8 mouse cellular contexts compared by ENCODE assay signal in the genomic region with DNA sequence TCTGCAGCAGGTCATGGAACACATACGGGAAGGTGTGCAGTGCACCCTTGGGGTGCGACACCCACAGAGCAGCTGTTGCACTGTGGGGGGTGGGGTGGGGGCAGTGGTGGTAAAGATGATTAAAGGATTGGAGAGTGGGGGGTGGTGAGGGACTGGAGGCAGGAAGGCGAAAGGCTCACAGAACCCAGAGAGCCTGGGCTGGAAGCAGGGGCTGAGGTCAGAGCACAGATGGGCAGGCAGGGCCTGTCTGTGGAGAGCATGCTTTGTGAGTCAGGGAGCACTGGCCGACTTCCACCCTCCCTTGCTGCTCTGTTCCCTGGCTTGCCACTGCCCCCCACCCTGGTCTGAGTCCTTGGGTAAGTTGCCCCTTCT. TPM values are rescaled to one million over a fixed set of nuclear protein-coding genes. Genes with fewer than 3 reads are reported as not detected.
DNase-seq lines count a peak whose midpoint lies in the region; ATAC-seq and TF ChIP-seq lines count a peak whose summit lies in the region.

No protein-coding gene starts in this region.

- no peaks in the 10 kb centered on the region for H3K9me3 ChIP-seq in forebrain, embryonic 14.5 days (replicated peaks; ENCODE audit: control insufficient read depth, low read length)
- no peaks in the 10 kb centered on the region for H3K9me3 ChIP-seq in hindbrain, embryonic 15.5 days

- peaks cover 72% of the 10 kb centered on the region for H3K79me2 ChIP-seq in liver, adult 2 months (ENCODE audit: control insufficient read depth, insufficient read depth, low read length)

- ATAC-seq in forebrain, embryonic 14.5 days = no peak
- no peak for ATAC-seq in hindbrain, embryonic 15.5 days (ENCODE audit: low FRiP score, low read depth)

- no peak for DNase-seq in liver, adult 2 months (ENCODE audit: extremely low read depth, low read depth, low spot score)
- DNase-seq in liver = no peak
- peak; percentile 67 for DNase-seq in adrenal gland, postnatal 14 days
- no peak for DNase-seq in forebrain, embryonic 14.5 days (ENCODE audit: low spot score)
- DNase-seq in naive thymus-derived CD4-positive, alpha-beta T cell, adult 2 months (ENCODE audit: low read depth) = peak; percentile 50
- no peak for DNase-seq in left cerebral cortex, adult 11 months (ENCODE audit: low spot score)
- DNase-seq in left cerebral cortex, postnatal 10 days (ENCODE audit: extremely low spot score in 1 of 2, low spot score in 2 of 2) = no peak

- H3K4me2 ChIP-seq in forebrain, embryonic 14.5 days (ENCODE audit: low read length) = peak overlapping the region; percentile 96
- peak overlapping the region; percentile 91 for H3K4me2 ChIP-seq in hindbrain, embryonic 15.5 days

- H3K4me1 ChIP-seq in liver, adult 2 months (ENCODE audit: control insufficient read depth, insufficient read depth, low read length) = peaks cover 58% of the 10 kb centered on the region
- peaks cover 58% of the 10 kb centered on the region for H3K4me1 ChIP-seq in forebrain, embryonic 14.5 days (ENCODE audit: control insufficient read depth, insufficient read depth, low read length)
- H3K4me1 ChIP-seq in hindbrain, embryonic 15.5 days (replicated peaks) = peaks cover 77% of the 10 kb centered on the region

- TF ChIP-seq POLR2A in liver, adult 2 months (IDR thresholded peaks at IDR 0.05; ENCODE audit: extremely low read depth, insufficient read depth, low read length) = no peak

- WGBS in liver, adult 2 months = 12% methylated on average over 4 of the region's 4 CpGs
- 42% methylated on average over 4 of the region's 4 CpGs for WGBS in forebrain, embryonic 14.5 days
- 22% methylated on average over 4 of the region's 4 CpGs for WGBS in hindbrain, embryonic 15.5 days

- peak overlapping the region; percentile 76 for H3K27ac ChIP-seq in liver, adult 2 months (replicated peaks; ENCODE audit: insufficient read depth, low read depth, low read length)
- no peak overlapping the region for H3K27ac ChIP-seq in forebrain, embryonic 14.5 days (ENCODE audit: low read depth, low read length)
- 0 out of 2 replicates have a peak overlapping the region, but pooled peaks have one; percentile 23 for H3K27ac ChIP-seq in hindbrain, embryonic 15.5 days (replicated peaks)

- intact Hi-C loops in left cerebral cortex, postnatal 10 days (cut with DNase I) = no loop called here

- no peaks in the 10 kb centered on the region for H3K36me3 ChIP-seq in liver, adult 2 months (ENCODE audit: control insufficient read depth, insufficient read depth, low read length)
- 0 out of 2 replicates have a peak, but pooled peaks cover 3% of the 10 kb centered on the region for H3K36me3 ChIP-seq in forebrain, embryonic 14.5 days (ENCODE audit: control insufficient read depth, insufficient read depth, low read length)
- H3K36me3 ChIP-seq in hindbrain, embryonic 15.5 days = no peaks in the 10 kb centered on the region

- H3K27me3 ChIP-seq in liver, adult 2 months (ENCODE audit: control insufficient read depth, insufficient read depth, low read length) = no peaks in the 10 kb centered on the region
- H3K27me3 ChIP-seq in forebrain, embryonic 14.5 days (replicated peaks; ENCODE audit: control insufficient read depth, insufficient read depth, low read length) = peaks cover 5% of the 10 kb centered on the region; the same call in 1 of the 2 replicates
- 0 out of 2 replicates have a peak, but pooled peaks cover 4% of the 10 kb centered on the region for H3K27me3 ChIP-seq in hindbrain, embryonic 15.5 days

- peak overlapping the region; percentile 66 for H3K9ac ChIP-seq in liver, adult 2 months (ENCODE audit: low read depth, low read length)
- peak overlapping the region; percentile 3; the same call in 1 of the 2 replicates for H3K9ac ChIP-seq in forebrain, embryonic 14.5 days (ENCODE audit: low read length)
- H3K9ac ChIP-seq in hindbrain, embryonic 15.5 days = peak overlapping the region; percentile 19; the same call in 1 of the 2 replicates

- no peak for TF ChIP-seq CTCF in liver, adult 2 months (IDR thresholded peaks at IDR 0.05; ENCODE audit: low read depth, low read length)

- peak overlapping the region; percentile 49; the same call in 1 of the 2 replicates for H3K4me3 ChIP-seq in liver, adult 2 months (ENCODE audit: insufficient read depth, low read depth, low read length)
- H3K4me3 ChIP-seq in forebrain, embryonic 14.5 days (ENCODE audit: low read depth, low read length) = no peak overlapping the region
- H3K4me3 ChIP-seq in hindbrain, embryonic 15.5 days = 0 out of 2 replicates have a peak overlapping the region, but pooled peaks have one; percentile 3

RNA-seq across cellular contexts. Expression of gene Mef2d, which starts 3.2 kb away (rescaled TPM):
- total RNA-seq in liver, adult 2 months (2014; rRNA removed) = 3.7 and 6.2 TPM in 2 replicates
- 17.7 and 22.2 TPM in 2 replicates for polyA plus RNA-seq in liver, adult 2 months (2012; rRNA removed)
- total RNA-seq in adrenal gland, postnatal 14 days (2021) = 92.9 and 98.4 TPM in 2 replicates
- 17.3 and 20.4 TPM in 2 replicates for polyA plus RNA-seq in forebrain, embryonic 14.5 days (2014; fragmentation: Nextera tagmentation; extraction: Ambion mirVana)
- polyA plus RNA-seq in hindbrain, embryonic 15.5 days (2015; fragmentation: Nextera tagmentation; extraction: Ambion mirVana) = 19.2 and 23.9 TPM in 2 replicates
- total RNA-seq in left cerebral cortex, postnatal 10 days (2021) = 100 to 1,000 TPM; 149 to 160 TPM

Comparison
In these comparisons a context has a peak if more than half of its experiments do, and no peak if none do; other contexts are left out.
1. DNase-seq: peak in adrenal gland, postnatal 14 days (single experiment) and naive thymus-derived CD4-positive, alpha-beta T cell, adult 2 months (single experiment); none in liver, adult 2 months (single experiment), liver (single experiment), forebrain, embryonic 14.5 days (single experiment), left cerebral cortex, adult 11 months (single experiment) and left cerebral cortex, postnatal 10 days (0 of 2).
2. H3K9ac ChIP-seq: peak in every context shown above with its lines; median percentile 66 in liver, adult 2 months; 19 in hindbrain, embryonic 15.5 days; 3 in forebrain, embryonic 14.5 days.
3. RNA of gene Mef2d, which starts 3.2 kb away (total RNA-seq): 149 to 160 TPM in left cerebral cortex, postnatal 10 days and 92.9 to 98.4 TPM in adrenal gland, postnatal 14 days; 3.7 to 6.2 TPM in liver, adult 2 months; every median in the first group is over 10 times any median in the second.